Mouse (Mus musculus): Measurements from ENCODE around the gene Zfp184. TPM values are rescaled to one million over a fixed set of nuclear protein-coding genes. Genes with fewer than 3 reads are reported as not detected.

Gene Zfp184
- polyA plus RNA-seq, 1 experiment = 0.06 TPM

DNA sequence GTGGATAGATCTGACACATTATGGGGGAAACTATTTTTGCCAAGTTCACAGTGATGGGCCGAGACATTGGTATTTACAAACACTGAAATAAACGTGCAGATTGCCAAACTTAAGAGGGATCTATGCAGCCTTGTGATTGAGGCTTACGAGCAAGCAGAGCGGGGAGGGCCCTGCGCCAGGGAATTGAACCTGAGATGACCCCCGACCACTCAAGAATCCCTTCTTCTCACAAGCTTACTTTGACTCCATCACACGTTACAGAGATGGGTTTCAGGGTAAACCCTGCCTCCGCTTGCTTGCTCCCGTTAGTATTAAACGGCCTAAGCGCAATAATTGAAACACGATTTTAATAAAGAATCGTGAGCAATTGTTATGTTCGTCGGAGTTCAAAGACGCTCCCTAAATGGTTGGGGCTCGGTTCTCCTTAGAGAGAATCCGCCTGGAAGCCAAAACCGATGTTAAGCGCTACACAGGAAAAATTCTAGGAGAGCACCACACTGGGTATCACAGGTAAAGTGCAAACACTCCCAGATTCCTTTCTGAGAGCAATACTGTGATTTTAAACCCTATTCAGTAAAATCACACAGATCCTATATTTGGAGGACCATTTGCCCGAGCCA lies 52.4 kb downstream of the Zfp184 start:
- no peak for TF ChIP-seq GATA1 (IDR thresholded peaks at IDR 0.05; ENCODE audit: low read length)

DNA sequence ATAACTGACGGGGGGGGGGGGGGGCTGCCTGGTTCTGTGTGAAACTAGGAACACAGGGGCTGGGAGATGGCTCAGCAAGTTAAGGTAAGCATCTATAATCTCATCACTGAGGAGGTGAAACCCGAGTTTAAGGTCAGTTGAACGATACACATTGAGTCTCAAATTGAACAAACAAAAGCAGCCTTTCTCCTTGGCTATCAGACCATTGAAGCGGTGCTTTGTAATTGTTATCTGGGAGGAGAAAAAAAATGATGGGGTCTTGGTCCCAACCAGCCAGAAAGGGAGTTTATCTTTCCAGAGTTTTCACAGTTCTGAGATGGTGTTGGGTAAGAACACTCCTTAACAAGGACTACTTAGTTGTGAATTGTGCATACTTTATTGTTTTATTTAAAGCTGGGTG lies 52.9 kb downstream of the Zfp184 start:
- TF ChIP-seq GATA1 (IDR thresholded peaks at IDR 0.05; ENCODE audit: low read length) = no peak

DNA sequence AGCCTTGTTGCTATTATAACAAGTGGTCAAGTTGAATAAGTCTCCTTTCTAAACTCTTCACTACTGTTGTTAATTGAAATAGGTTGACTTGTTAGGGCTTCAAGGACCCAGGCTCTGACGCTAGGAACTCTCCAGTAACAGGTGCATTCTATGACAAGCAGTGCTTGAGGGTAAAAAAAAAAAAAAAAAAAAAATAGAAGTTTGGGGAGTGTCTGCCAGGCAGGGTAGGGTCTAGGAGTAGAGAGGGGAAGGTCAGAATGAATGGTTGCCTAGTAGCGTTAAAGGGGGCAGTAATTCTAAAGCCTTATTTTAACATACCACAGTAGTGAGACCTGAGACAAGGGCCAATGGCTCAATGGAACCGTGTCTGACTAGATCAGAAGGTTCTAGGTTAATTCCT lies 53.5 kb downstream of the Zfp184 start:
- no peak for TF ChIP-seq GATA1 (IDR thresholded peaks at IDR 0.05; ENCODE audit: low read length)

DNA sequence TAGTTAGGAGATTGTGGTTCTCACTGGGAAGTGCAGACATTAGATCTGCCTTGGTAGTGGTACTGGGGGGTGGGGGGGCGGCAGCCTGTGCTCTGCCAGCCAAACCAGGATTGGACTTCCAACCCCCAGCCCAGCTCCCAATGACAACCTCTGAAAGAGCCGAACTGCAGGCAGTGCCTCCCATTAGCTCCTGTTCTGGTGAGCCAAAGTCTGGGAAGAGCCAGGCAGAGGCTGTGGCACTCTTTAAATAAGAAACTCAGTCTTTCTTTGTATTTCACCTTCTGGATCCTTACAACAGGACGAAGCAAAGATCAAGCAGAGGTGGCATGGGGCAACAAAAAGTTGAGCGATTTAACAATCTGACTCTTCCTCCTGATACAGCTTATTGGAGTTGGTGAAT lies 54.3 kb downstream of the Zfp184 start:
- TF ChIP-seq GATA1 (IDR thresholded peaks at IDR 0.05; ENCODE audit: low read length) = no peak

DNA sequence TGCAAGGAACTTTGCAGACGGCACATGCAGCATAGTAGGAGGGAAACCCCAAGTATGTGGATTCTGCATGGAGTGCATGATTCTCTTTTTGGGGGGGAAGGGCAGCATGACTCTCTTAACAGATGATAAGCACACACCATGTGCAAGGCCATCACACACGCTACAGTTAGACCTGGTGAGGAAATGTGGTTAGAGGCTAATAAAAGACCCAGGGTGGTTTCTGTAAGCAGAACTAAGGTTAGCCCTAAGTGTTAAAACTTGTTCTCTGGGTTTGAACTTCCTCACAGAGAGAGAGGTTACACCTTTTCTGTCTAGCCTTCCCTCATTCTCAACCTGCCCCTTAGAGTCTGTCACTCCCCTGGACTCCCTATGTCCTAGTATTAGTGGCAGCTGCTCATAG lies 56.5 kb downstream of the Zfp184 start:
- no peak for TF ChIP-seq GATA1 (IDR thresholded peaks at IDR 0.05; ENCODE audit: low read length)

DNA sequence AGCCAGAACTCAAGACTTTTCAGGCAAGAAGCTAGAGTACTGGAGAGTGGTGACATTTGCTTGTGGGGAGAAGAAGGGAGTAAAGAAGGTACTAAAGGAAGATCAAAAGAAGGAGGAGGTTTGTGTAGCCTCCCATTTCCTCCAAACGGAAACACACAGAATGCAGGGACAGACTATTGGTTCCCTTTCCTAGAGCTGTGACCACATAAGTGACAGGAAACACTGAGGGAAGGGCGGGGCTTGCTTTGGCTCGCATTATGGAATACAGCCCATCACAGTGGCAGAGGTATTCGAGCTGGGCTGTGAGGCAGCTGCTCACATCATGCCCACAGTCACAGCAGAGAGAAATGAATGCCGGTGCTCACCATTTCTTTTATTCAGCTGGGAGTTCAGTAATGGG lies 56.9 kb downstream of the Zfp184 start:
- no peak for TF ChIP-seq GATA1 (IDR thresholded peaks at IDR 0.05; ENCODE audit: low read length)

DNA sequence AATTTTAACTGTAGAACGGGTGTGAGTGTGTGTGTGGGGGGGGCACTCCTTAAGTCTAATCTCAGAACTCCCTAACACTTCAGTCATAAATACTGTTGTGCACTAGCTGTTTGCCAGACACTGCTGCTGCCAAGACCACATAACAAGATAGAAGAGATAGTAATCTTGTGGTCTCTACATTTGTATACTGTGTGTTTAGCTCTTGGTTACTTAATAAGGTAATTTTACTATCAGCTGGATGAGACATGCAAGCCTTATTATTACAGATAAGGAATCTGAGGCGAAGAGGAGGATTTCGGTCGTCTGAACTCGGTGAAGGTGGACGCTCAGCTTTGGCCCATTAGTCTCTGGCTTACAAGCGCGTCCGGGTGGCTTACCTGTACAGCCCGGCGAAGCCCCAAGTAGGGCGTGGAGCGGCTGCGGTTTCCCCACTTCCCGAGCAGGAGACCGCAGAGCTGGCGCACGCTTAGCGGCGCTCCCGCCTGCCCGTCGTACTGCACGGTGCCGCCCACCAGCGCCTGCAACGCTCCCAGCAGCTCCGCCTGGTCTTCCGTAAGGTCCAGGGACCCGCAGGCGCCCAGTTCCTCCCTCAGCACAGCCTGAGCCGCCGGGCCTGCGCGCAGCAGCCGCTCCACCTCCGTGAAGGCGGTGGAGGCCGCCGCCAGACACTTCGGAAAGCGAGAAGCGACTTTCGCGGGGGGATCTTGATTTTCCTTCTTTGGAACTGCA lies 60.9 kb downstream of the Zfp184 start:
- peak; percentile 47 for TF ChIP-seq GATA1 (IDR thresholded peaks at IDR 0.05; ENCODE audit: low read length)

DNA sequence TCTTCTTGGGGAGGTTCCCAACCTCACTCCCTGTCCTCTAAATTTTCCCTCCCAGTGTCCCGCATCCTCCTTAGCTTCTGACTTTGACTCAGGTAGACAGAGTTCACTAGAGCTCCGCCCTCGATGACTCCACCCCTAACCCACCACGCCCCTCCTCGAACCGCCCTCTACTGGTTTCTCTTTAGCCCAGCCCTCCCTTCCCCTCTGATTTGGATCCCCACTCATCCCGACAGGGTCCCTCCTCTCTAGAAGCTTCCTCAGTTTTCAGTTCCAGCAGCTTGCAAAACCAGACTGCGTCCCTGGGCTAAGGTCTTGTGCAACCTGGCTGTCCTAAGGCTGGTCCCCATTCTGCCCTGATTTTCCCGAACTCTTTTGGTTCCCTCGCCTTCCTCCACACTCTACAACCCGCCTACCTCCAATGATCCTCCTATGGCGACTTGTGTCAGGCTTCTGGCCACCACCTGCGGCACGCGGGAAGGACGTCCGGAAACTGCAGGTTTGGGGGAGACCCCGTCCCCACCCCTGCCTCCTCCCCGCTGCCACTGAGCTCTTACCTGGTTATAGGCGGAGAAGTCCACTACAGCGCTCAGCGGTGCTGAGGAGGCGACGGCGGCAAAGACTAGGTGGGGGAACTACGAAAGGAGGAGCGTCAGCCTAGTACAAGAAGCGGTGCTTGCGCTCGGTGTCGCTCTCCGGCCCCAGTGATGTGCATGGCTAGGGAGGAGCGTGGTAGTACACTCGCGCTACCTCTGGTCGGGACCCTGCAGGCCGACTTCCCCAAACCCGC lies 61.6 kb downstream of the Zfp184 start:
- TF ChIP-seq GATA1 (IDR thresholded peaks at IDR 0.05; ENCODE audit: low read length) = no peak

DNA sequence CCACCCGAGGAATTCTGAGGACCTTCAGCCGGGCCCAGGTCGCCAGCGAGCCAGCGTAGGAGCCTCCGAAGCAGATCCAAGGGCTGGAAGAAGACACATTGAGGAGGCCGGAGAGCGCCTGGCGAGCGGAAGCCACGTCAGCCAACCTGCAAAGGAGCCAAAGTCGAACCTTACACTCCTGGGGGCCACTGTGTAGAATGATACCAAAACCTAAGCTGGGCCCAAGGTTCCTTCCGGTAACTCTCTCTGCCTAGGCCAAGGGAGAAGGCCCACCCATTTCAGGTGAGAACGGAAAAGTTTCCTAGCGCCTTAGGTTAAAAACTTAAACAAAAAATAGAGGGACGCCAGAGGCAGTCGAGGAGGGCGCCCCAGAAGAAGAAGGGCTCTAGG lies 62.2 kb downstream of the Zfp184 start:
- no peak for TF ChIP-seq GATA1 (IDR thresholded peaks at IDR 0.05; ENCODE audit: low read length)

DNA sequence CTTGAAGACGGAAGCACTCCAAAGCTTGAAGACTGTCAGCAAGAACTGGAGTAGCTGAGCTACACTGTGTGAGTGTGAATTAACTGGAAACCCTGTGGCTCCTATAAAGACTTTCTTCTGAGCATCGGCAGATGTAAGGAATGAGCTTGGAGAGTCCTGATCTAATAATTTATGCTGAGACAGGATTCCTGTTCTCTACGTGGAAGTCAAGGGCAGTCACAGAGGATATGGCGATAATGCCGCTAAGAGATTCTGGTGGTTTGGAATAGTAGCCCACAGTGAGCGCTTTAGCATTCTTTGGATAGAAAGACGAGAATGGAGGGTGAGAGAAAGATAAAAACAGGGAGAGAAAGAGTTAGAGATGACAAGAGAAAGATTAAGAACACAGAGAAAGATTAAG lies 63.0 kb downstream of the Zfp184 start:
- TF ChIP-seq GATA1 (IDR thresholded peaks at IDR 0.05; ENCODE audit: low read length) = no peak

DNA sequence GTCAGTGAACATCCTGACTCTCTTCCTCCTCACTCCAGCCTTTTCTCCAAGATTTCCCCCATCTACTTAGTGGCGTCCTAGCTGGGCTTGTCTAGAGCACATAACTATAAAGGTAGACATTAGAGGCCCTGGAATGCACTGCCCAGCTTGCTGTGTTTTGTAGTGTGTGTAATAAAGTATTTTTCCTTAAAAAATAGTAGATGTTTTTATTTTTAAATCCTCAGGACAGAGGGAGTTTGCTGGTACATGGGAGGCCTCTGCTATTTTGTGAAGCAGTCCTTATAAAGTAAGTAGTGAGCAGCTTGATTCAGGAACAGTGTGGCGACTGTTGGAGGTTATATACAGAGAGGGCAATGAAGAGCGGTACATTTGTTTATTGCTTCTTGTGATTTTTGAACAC lies 63.8 kb downstream of the Zfp184 start:
- TF ChIP-seq GATA1 (IDR thresholded peaks at IDR 0.05; ENCODE audit: low read length) = no peak

DNA sequence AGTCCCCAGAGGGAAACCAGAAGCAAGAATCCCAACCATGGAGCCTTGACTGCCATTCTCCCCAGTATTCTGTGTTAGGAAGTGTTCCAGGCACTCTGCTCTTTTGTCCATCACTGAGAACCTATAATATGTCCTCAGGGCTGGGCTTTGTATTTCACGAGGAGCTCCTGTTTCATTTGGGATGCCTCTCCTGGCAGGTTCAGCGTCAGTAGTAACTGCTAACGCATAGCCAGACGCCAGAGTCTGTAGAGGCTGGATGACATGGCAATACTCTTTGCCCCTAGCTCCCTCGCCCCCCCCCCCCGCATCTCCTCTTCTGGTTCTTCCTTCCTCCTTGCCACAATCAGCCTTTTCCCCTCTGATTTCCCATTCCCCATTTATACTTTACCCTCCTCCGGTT lies 64.7 kb downstream of the Zfp184 start, which contains the start of gene Prss16:
Prss16 (minus strand) TSS at position 101 of the 400 bp plus-strand sequence.
- TF ChIP-seq GATA1 (IDR thresholded peaks at IDR 0.05; ENCODE audit: low read length) = no peak

Other genes starting within 250 kb of the Zfp184 start
- not detected in 2 replicates for gene Olfr1359, start 247.0 kb upstream of the Zfp184 start, polyA plus RNA-seq (2012)
- gene Hist1h2bl, start 229.0 kb upstream of the Zfp184 start, polyA plus RNA-seq (2012) = 9.8 and 10.6 TPM in 2 replicates
- 372 and 421 TPM in 2 replicates for gene Hist1h2ai, start 228.7 kb upstream of the Zfp184 start, polyA plus RNA-seq (2012)
- gene Hist1h3h, start 227.4 kb upstream of the Zfp184 start, polyA plus RNA-seq (2012) = 53.9 and 54.4 TPM in 2 replicates
- 1.9 and 2.1 TPM in 2 replicates for gene Hist1h2bm, start 223.1 kb upstream of the Zfp184 start, polyA plus RNA-seq (2012)
- gene Hist1h4j, start 210.0 kb upstream of the Zfp184 start, polyA plus RNA-seq (2012) = 1.9 and 2.4 TPM in 2 replicates
- 22.6 and 25.4 TPM in 2 replicates for gene Hist1h4k, start 194.6 kb upstream of the Zfp184 start, polyA plus RNA-seq (2012)
- 69.0 and 85.5 TPM in 2 replicates for gene Hist1h2ak, start 191.3 kb upstream of the Zfp184 start, polyA plus RNA-seq (2012)
- gene Hist1h2bn, start 191.0 kb upstream of the Zfp184 start, polyA plus RNA-seq (2012) = 1.4 and 1.7 TPM in 2 replicates
- gene Hist1h1b, start 164.5 kb upstream of the Zfp184 start, polyA plus RNA-seq (2012) = 3.3 and 4.5 TPM in 2 replicates
- gene Hist1h3i, start 161.7 kb upstream of the Zfp184 start, polyA plus RNA-seq (2012) = 36.7 and 37.8 TPM in 2 replicates
- gene Hist1h2an, start 157.9 kb upstream of the Zfp184 start, polyA plus RNA-seq (2012) = 16.6 and 26.9 TPM in 2 replicates
- 5.5 and 8.7 TPM in 2 replicates for gene Hist1h2bp, start 157.6 kb upstream of the Zfp184 start, polyA plus RNA-seq (2012)
- 14.0 and 15.0 TPM in 2 replicates for gene Hist1h2bq, start 134.9 kb upstream of the Zfp184 start, polyA plus RNA-seq (2012)
- gene Hist1h2ao, start 134.6 kb upstream of the Zfp184 start, polyA plus RNA-seq (2012) = 4,601 and 5,007 TPM in 2 replicates
- gene Hist1h4m, start 133.3 kb upstream of the Zfp184 start, polyA plus RNA-seq (2012) = 6.1 and 9.7 TPM in 2 replicates
- gene Hist1h4n, start 112.9 kb upstream of the Zfp184 start, polyA plus RNA-seq (2012) = 16.6 and 26.1 TPM in 2 replicates
- gene Hist1h2ap, start 111.6 kb upstream of the Zfp184 start, polyA plus RNA-seq (2012) = 9,534 and 19,469 TPM in 2 replicates
- 13.3 and 14.2 TPM in 2 replicates for gene Hist1h2br, start 111.4 kb upstream of the Zfp184 start, polyA plus RNA-seq (2012)
- not detected in 2 replicates for gene Pom121l2, start 36.1 kb downstream of the Zfp184 start, polyA plus RNA-seq (2012)
- 0.49 and 0.73 TPM in 2 replicates for gene Prss16, start 64.6 kb downstream of the Zfp184 start, polyA plus RNA-seq (2012)
- 3,459 and 5,297 TPM in 2 replicates for gene Hist1h2ah, start 90.5 kb downstream of the Zfp184 start, polyA plus RNA-seq (2012)
- 15.3 and 22.3 TPM in 2 replicates for gene Hist1h2bk, start 90.8 kb downstream of the Zfp184 start, polyA plus RNA-seq (2012)
- 14.0 and 14.4 TPM in 2 replicates for gene Hist1h4i, start 96.3 kb downstream of the Zfp184 start, polyA plus RNA-seq (2012)
- 29.1 and 41.5 TPM in 2 replicates for gene Hist1h2ag, start 97.8 kb downstream of the Zfp184 start, polyA plus RNA-seq (2012)
- gene Hist1h2bj, start 98.1 kb downstream of the Zfp184 start, polyA plus RNA-seq (2012) = 16.2 and 22.5 TPM in 2 replicates
- gene Vmn1r188, start 139.3 kb downstream of the Zfp184 start, polyA plus RNA-seq (2012) = not detected in 2 replicates
- not detected in 2 replicates for gene Vmn1r189, start 160.7 kb downstream of the Zfp184 start, polyA plus RNA-seq (2012)
- gene Vmn1r191, start 238.9 kb downstream of the Zfp184 start, polyA plus RNA-seq (2012) = not detected in 2 replicates
- not detected in 2 replicates for gene Vmn1r192, start 246.0 kb downstream of the Zfp184 start, polyA plus RNA-seq (2012)